Mouse (Mus musculus) C2C12 (cell line): ENCODE data around the gene Slc22a6.

Source experiments
- CEBPB ChIP-seq: IDR thresholded peaks from one replicate; pipeline ENCODE4 v1.6.1; 2011; ENCODE audit warnings: low read depth, mild to moderate bottlenecking, control low read depth, moderate library complexity
- CTCF ChIP-seq: IDR thresholded peaks from one replicate; pipeline ENCODE4 v1.5.1; 2011; ENCODE audit not compliant: control insufficient read depth, insufficient read depth, insufficient read length
- MAX ChIP-seq: IDR thresholded peaks from one replicate; pipeline ENCODE4 v1.6.1; 2011; ENCODE audit warnings: mild to moderate bottlenecking, control low read depth
- MYOD1 ChIP-seq: IDR thresholded peaks from one replicate; pipeline ENCODE4 v1.6.1; 2011; ENCODE audit warnings: low read depth; ENCODE audit not compliant: control insufficient read depth, insufficient read length
- MYOG ChIP-seq: IDR thresholded peaks from one replicate; pipeline ENCODE4 v1.6.1; 2011; ENCODE audit not compliant: control insufficient read depth, insufficient read length; ENCODE audit errors: extremely low read depth
- USF1 ChIP-seq: IDR thresholded peaks from one replicate; pipeline ENCODE4 v1.6.1; 2011; ENCODE audit warnings: low read depth, mild to moderate bottlenecking, control low read depth, moderate library complexity

- TF ChIP-seq CTCF (no peak), CEBPB (no peak), MYOG (no peak), USF1 (no peak), MAX (no peak), MYOD1 (no peak)
Measured at GRCm38 (mm10) chr19:8569453-8569863, 48.4 kb upstream of the Slc22a6 start.
